Mouse (Mus musculus): Measurements from ENCODE around the gene Slc6a12.

Gene Slc6a12

DNA sequence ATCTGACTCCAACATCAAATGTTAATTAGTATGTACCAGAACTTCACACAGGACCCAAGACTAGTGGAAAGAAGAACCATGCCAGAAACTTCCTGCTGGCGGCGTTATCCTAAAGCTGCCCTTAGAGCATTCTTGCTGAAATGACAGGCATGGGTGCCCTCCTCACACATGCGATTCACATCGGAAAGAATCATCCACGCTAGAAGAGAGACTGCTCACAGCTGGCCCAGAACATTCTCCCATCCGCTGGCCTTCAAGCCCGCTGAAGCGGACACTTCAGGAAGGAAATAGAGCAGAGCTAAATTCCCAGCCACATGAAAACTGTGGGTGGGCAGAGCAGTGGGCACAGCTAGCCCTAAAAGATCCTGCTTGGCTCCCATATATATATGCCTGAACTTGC, 62.4 kb downstream of the Slc6a12 start:
- DNase-seq (ENCODE audit: low read depth in 2 of 2, low spot score in 2 of 2) = no peak

DNA sequence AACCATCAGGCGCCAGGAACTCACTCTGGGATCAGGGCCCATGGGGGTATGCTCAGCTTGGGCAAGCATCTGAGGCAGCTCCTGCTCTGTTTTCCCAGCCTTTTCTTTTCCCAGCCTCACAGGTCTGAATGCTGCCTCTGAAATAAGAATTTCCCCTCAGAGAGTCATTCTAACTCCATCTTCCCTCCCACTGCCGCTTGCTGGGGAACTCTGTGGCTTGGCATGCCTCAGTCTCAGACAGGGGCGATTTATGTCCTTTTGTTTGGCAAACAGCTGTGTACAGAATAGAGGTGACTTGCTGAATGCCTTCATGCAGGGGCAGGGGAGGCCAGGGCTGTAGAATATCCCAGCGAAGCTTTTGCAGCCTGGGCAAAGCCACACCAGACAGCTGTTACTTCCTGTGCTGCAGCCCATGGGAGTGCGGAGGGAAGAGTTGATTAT, 64.7 kb downstream of the Slc6a12 start:
- no peak for DNase-seq (ENCODE audit: low read depth in 2 of 2, low spot score in 2 of 2)

- no peak for DNase-seq (ENCODE audit: low read depth in 2 of 2, low spot score in 2 of 2)
Observed at GRCm38 (mm10) chr6:121412558-121413297, 69.9 kb downstream of the Slc6a12 start.

Data from CD8-positive naive resting alpha-beta T cell, adult 2 months (primary cell).